Mouse (Mus musculus): ENCODE data around the gene 4930522H14Rik. TPM values are rescaled to one million over a fixed set of nuclear protein-coding genes. Genes with fewer than 3 reads are reported as not detected.

4930522H14Rik gene
- not detected in 2 replicates for polyA plus RNA-seq (2016; fragmentation: Nextera tagmentation; extraction: Ambion mirVana)

- H3K4me2 ChIP-seq (replicated peaks): peak within 1 kb of the TSS; percentile 3; the same call in 1 of the 2 replicates
- no peaks in the 10 kb centered on the region for H3K27me3 ChIP-seq (replicated peaks)
- no peak for ATAC-seq (ENCODE audit: low FRiP score, low read depth)
- H3K36me3 ChIP-seq: no peaks in the 10 kb centered on the region
- no peak within 1 kb of the TSS for H3K9ac ChIP-seq
- no peaks in the 10 kb centered on the region for H3K4me1 ChIP-seq
- H3K4me3 ChIP-seq: no peak within 1 kb of the TSS
- no peaks in the 10 kb centered on the region for H3K9me3 ChIP-seq
- 97% methylated on average over 2 of the region's 2 CpGs for WGBS
- no peak within 1 kb of the TSS for H3K27ac ChIP-seq
Measured at GRCm38 (mm10) chr4:109531111-109531510, at the start of gene 4930522H14Rik. TSS of gene 4930522H14Rik (minus strand) at chr4:109531297.

GRCm38 (mm10) chr4:109578356-109578755 lies 47.3 kb upstream of the 4930522H14Rik start:
- no peak overlapping the region for H3K9ac ChIP-seq
- H3K27me3 ChIP-seq (replicated peaks): no peaks in the 10 kb centered on the region
- H3K36me3 ChIP-seq: no peaks in the 10 kb centered on the region
- H3K4me3 ChIP-seq: no peak overlapping the region
- H3K27ac ChIP-seq: no peak overlapping the region
- H3K4me2 ChIP-seq (replicated peaks): no peak overlapping the region
- 94% methylated on average over 3 of the region's 3 CpGs for WGBS
- ATAC-seq (ENCODE audit: low FRiP score, low read depth): no peak
- H3K4me1 ChIP-seq: no peaks in the 10 kb centered on the region
- no peaks in the 10 kb centered on the region for H3K9me3 ChIP-seq

- Histone ChIP-seq H3K4me2 (replicated peaks) (no peak overlapping the region), H3K27me3 (replicated peaks) (no peaks in the 10 kb centered on the region), H3K4me3 (no peak overlapping the region), H3K36me3 (no peaks in the 10 kb centered on the region), H3K4me1 (no peaks in the 10 kb centered on the region), H3K9me3 (no peaks in the 10 kb centered on the region), H3K9ac (no peak overlapping the region), H3K27ac (no peak overlapping the region)
- 78% methylated on average over 5 of the region's 5 CpGs for WGBS
- no peak for ATAC-seq (ENCODE audit: low FRiP score, low read depth)
Measured at GRCm38 (mm10) chr4:109576933-109577332, 45.8 kb upstream of the 4930522H14Rik start.

GRCm38 (mm10) chr4:109574845-109575244 lies 43.7 kb upstream of the 4930522H14Rik start:
- 86% methylated on average over 9 of the region's 9 CpGs for WGBS
- Histone ChIP-seq H3K36me3 (no peaks in the 10 kb centered on the region), H3K27ac (no peak overlapping the region), H3K4me1 (no peaks in the 10 kb centered on the region), H3K9me3 (no peaks in the 10 kb centered on the region), H3K27me3 (replicated peaks) (no peaks in the 10 kb centered on the region), H3K4me3 (no peak overlapping the region), H3K4me2 (replicated peaks) (no peak overlapping the region), H3K9ac (no peak overlapping the region)
- no peak for ATAC-seq (ENCODE audit: low FRiP score, low read depth)

GRCm38 (mm10) chr4:109574331-109574730 lies 43.2 kb upstream of the 4930522H14Rik start:
- Histone ChIP-seq H3K27me3 (replicated peaks) (no peaks in the 10 kb centered on the region), H3K36me3 (no peaks in the 10 kb centered on the region), H3K9ac (no peak overlapping the region), H3K4me2 (replicated peaks) (no peak overlapping the region), H3K9me3 (no peaks in the 10 kb centered on the region), H3K4me3 (no peak overlapping the region), H3K27ac (no peak overlapping the region), H3K4me1 (no peaks in the 10 kb centered on the region)
- ATAC-seq (ENCODE audit: low FRiP score, low read depth): no peak
- WGBS: 61% methylated on average over 8 of the region's 8 CpGs

- 88% methylated on average over 1 of the region's 1 CpGs for WGBS
- Histone ChIP-seq H3K27me3 (replicated peaks) (no peaks in the 10 kb centered on the region), H3K36me3 (no peaks in the 10 kb centered on the region), H3K27ac (no peak overlapping the region), H3K4me2 (replicated peaks) (no peak overlapping the region), H3K9me3 (no peaks in the 10 kb centered on the region), H3K4me1 (peaks cover 6% of the 10 kb centered on the region; the same call in 1 of the 2 replicates), H3K4me3 (no peak overlapping the region), H3K9ac (no peak overlapping the region)
- ATAC-seq (ENCODE audit: low FRiP score, low read depth): no peak
Measured at GRCm38 (mm10) chr4:109572632-109573031, 41.5 kb upstream of the 4930522H14Rik start.

GRCm38 (mm10) chr4:109569421-109569820 lies 38.3 kb upstream of the 4930522H14Rik start:
- 52% methylated on average over 9 of the region's 9 CpGs for WGBS
- Histone ChIP-seq H3K4me3 (0 out of 2 replicates have a peak overlapping the region, but pooled peaks have one; percentile 9), H3K9ac (no peak overlapping the region)

GRCm38 (mm10) chr4:109568959-109569358 lies 37.9 kb upstream of the 4930522H14Rik start:
- Histone ChIP-seq H3K27ac (no peak overlapping the region), H3K9ac (no peak overlapping the region), H3K9me3 (no peaks in the 10 kb centered on the region), H3K36me3 (no peaks in the 10 kb centered on the region), H3K27me3 (replicated peaks) (no peaks in the 10 kb centered on the region), H3K4me1 (peaks cover 6% of the 10 kb centered on the region; the same call in 1 of the 2 replicates), H3K4me2 (replicated peaks) (peak overlapping the region; percentile 48), H3K4me3 (0 out of 2 replicates have a peak overlapping the region, but pooled peaks have one; percentile 9)
- 36% methylated on average over 10 of the region's 10 CpGs for WGBS
- ATAC-seq (ENCODE audit: low FRiP score, low read depth): peak; percentile 91

More at GRCm38 (mm10) chr4:109569421-109569820, 38.3 kb upstream of the 4930522H14Rik start:
- H3K4me1 ChIP-seq: peaks cover 6% of the 10 kb centered on the region; the same call in 1 of the 2 replicates
- H3K27me3 ChIP-seq (replicated peaks): no peaks in the 10 kb centered on the region
- H3K36me3 ChIP-seq: no peaks in the 10 kb centered on the region
- ATAC-seq (ENCODE audit: low FRiP score, low read depth): peak; percentile 69
- no peaks in the 10 kb centered on the region for H3K9me3 ChIP-seq
- no peak overlapping the region for H3K27ac ChIP-seq
- H3K4me2 ChIP-seq (replicated peaks): peak overlapping the region; percentile 48

GRCm38 (mm10) chr4:109564711-109565110 lies 33.6 kb upstream of the 4930522H14Rik start:
- no peaks in the 10 kb centered on the region for H3K9me3 ChIP-seq
- no peaks in the 10 kb centered on the region for H3K36me3 ChIP-seq
- no peak overlapping the region for H3K4me3 ChIP-seq
- no peak overlapping the region for H3K9ac ChIP-seq
- no peak overlapping the region for H3K4me2 ChIP-seq (replicated peaks)
- 92% methylated on average over 6 of the region's 6 CpGs for WGBS
- ATAC-seq (ENCODE audit: low FRiP score, low read depth): no peak
- no peaks in the 10 kb centered on the region for H3K27me3 ChIP-seq (replicated peaks)
- H3K27ac ChIP-seq: no peak overlapping the region
- H3K4me1 ChIP-seq: peaks cover 6% of the 10 kb centered on the region; the same call in 1 of the 2 replicates

- Histone ChIP-seq H3K36me3 (no peaks in the 10 kb centered on the region), H3K9me3 (no peaks in the 10 kb centered on the region), H3K9ac (no peak overlapping the region), H3K4me1 (no peaks in the 10 kb centered on the region), H3K4me2 (replicated peaks) (no peak overlapping the region), H3K27ac (no peak overlapping the region), H3K27me3 (replicated peaks) (no peaks in the 10 kb centered on the region), H3K4me3 (no peak overlapping the region)
- ATAC-seq (ENCODE audit: low FRiP score, low read depth): no peak
- WGBS: 50% methylated on average over 11 of the region's 11 CpGs
Measured at GRCm38 (mm10) chr4:109550338-109551150, 19.4 kb upstream of the 4930522H14Rik start.

- no peak for ATAC-seq (ENCODE audit: low FRiP score, low read depth)
- H3K4me2 ChIP-seq (replicated peaks): no peak overlapping the region
- no peak overlapping the region for H3K9ac ChIP-seq
- H3K27ac ChIP-seq: no peak overlapping the region
- H3K9me3 ChIP-seq: no peaks in the 10 kb centered on the region
- no peaks in the 10 kb centered on the region for H3K4me1 ChIP-seq
- no peaks in the 10 kb centered on the region for H3K36me3 ChIP-seq
- 23% methylated on average over 2 of the region's 2 CpGs for WGBS
- no peak overlapping the region for H3K4me3 ChIP-seq
- no peaks in the 10 kb centered on the region for H3K27me3 ChIP-seq (replicated peaks)
Measured at GRCm38 (mm10) chr4:109547306-109547705, 16.2 kb upstream of the 4930522H14Rik start.

GRCm38 (mm10) chr4:109546538-109546937 lies 15.4 kb upstream of the 4930522H14Rik start:
- no peaks in the 10 kb centered on the region for H3K4me1 ChIP-seq
- H3K27ac ChIP-seq: no peak overlapping the region
- H3K4me2 ChIP-seq (replicated peaks): no peak overlapping the region
- no peak overlapping the region for H3K9ac ChIP-seq
- no peak overlapping the region for H3K4me3 ChIP-seq
- ATAC-seq (ENCODE audit: low FRiP score, low read depth): no peak
- H3K27me3 ChIP-seq (replicated peaks): no peaks in the 10 kb centered on the region
- H3K9me3 ChIP-seq: no peaks in the 10 kb centered on the region
- H3K36me3 ChIP-seq: no peaks in the 10 kb centered on the region
- WGBS: 86% methylated on average over 2 of the region's 2 CpGs

All from neural tube, embryonic 12.5 days (tissue).